ENCODE assay signal across 18 mouse cellular contexts in genomic region chr14:20422257-20422656, GRCm38 (mm10). TPM values are rescaled to one million over a fixed set of nuclear protein-coding genes. Genes with fewer than 3 reads are reported as not detected.
A peak's percentile ranks its signal among the peaks of the same experiment; 100 is the strongest.
DNase-seq lines count a peak whose midpoint lies in the region; ATAC-seq lines count a peak whose summit lies in the region.
"Had no signal": no experiment of that assay in that cellular context is flagged by ENCODE, and none has a peak within 500 bp of the region (broad histone marks: within the 10 kb centered on the region; RNA-seq: fewer than 3 reads in every experiment).

No protein-coding gene starts in this region.

- no peaks in the 10 kb centered on the region for H3K4me1 ChIP-seq in forebrain, embryonic 14.5 days (ENCODE audit: control insufficient read depth, insufficient read depth, low read length)
- peaks cover 4% of the 10 kb centered on the region; the same call in 1 of the 2 replicates for H3K4me1 ChIP-seq in forebrain, embryonic 13.5 days
- no peaks in the 10 kb centered on the region for H3K4me1 ChIP-seq in kidney, embryonic 15.5 days
- H3K4me1 ChIP-seq in intestine, embryonic 15.5 days (replicated peaks): no peaks in the 10 kb centered on the region
- H3K4me1 ChIP-seq: hindbrain, embryonic 15.5 days; limb, embryonic 15.5 days; midbrain, embryonic 13.5 days had no signal

- DNase-seq in forebrain, embryonic 14.5 days (ENCODE audit: low spot score): peak; percentile 2
- peak; percentile 27 for DNase-seq in kidney, postnatal 10 days
- DNase-seq in spleen, postnatal 36 days (ENCODE audit: low spot score in 2 of 2): peak; percentile 15 to 27
- DNase-seq in spleen, adult 12 weeks (ENCODE audit: low spot score): no peak
- DNase-seq in urinary bladder, postnatal 25 days (ENCODE audit: low spot score): no peak
- DNase-seq: cerebellum, adult 8-10 months; gastrocnemius, adult 2 months; liver, postnatal 0 days; retina, postnatal 1 day; thymus, postnatal 36 days had no signal

- no peaks in the 10 kb centered on the region for H3K27me3 ChIP-seq in forebrain, embryonic 14.5 days (replicated peaks; ENCODE audit: control insufficient read depth, insufficient read depth, low read length)
- no peaks in the 10 kb centered on the region for H3K27me3 ChIP-seq in forebrain, embryonic 13.5 days
- H3K27me3 ChIP-seq in kidney, embryonic 15.5 days: no peaks in the 10 kb centered on the region
- no peaks in the 10 kb centered on the region for H3K27me3 ChIP-seq in intestine, embryonic 15.5 days (replicated peaks)
- H3K27me3 ChIP-seq: hindbrain, embryonic 15.5 days; limb, embryonic 15.5 days; midbrain, embryonic 13.5 days had no signal

- ATAC-seq in forebrain, embryonic 14.5 days: no peak
- no peak for ATAC-seq in forebrain, embryonic 13.5 days
- ATAC-seq in kidney, embryonic 15.5 days (replicated peaks; ENCODE audit: low FRiP score): no peak
- no peak for ATAC-seq in intestine, embryonic 15.5 days
- ATAC-seq: forebrain, embryonic 16.5 days; liver, postnatal 0 days; midbrain, embryonic 13.5 days had no signal

- no peaks in the 10 kb centered on the region for H3K36me3 ChIP-seq in forebrain, embryonic 14.5 days (ENCODE audit: control insufficient read depth, insufficient read depth, low read length)
- H3K36me3 ChIP-seq in forebrain, embryonic 13.5 days (ENCODE audit: poor library complexity, severe bottlenecking): no peaks in the 10 kb centered on the region
- no peaks in the 10 kb centered on the region for H3K36me3 ChIP-seq in kidney, embryonic 15.5 days
- H3K36me3 ChIP-seq in intestine, embryonic 15.5 days: no peaks in the 10 kb centered on the region
- H3K36me3 ChIP-seq: hindbrain, embryonic 15.5 days; limb, embryonic 15.5 days; midbrain, embryonic 13.5 days had no signal

- H3K9ac ChIP-seq in forebrain, embryonic 14.5 days (ENCODE audit: low read length): no peak overlapping the region
- no peak overlapping the region for H3K9ac ChIP-seq in forebrain, embryonic 13.5 days
- no peak overlapping the region for H3K9ac ChIP-seq in kidney, embryonic 15.5 days
- H3K9ac ChIP-seq in intestine, embryonic 15.5 days: no peak overlapping the region
- H3K9ac ChIP-seq: hindbrain, embryonic 15.5 days; limb, embryonic 15.5 days; liver, postnatal 0 days; midbrain, embryonic 13.5 days had no signal

- no peak overlapping the region for H3K27ac ChIP-seq in forebrain, embryonic 14.5 days (ENCODE audit: low read depth, low read length)
- H3K27ac ChIP-seq in forebrain, embryonic 13.5 days: no peak overlapping the region
- no peak overlapping the region for H3K27ac ChIP-seq in kidney, embryonic 15.5 days
- no peak overlapping the region for H3K27ac ChIP-seq in intestine, embryonic 15.5 days
- H3K27ac ChIP-seq: gastrocnemius, adult 2 months; hindbrain, embryonic 15.5 days; limb, embryonic 15.5 days; midbrain, embryonic 13.5 days had no signal

- no peak overlapping the region for H3K4me3 ChIP-seq in forebrain, embryonic 14.5 days (ENCODE audit: low read depth, low read length)
- no peak overlapping the region for H3K4me3 ChIP-seq in forebrain, embryonic 13.5 days
- H3K4me3 ChIP-seq in kidney, embryonic 15.5 days (replicated peaks): no peak overlapping the region
- no peak overlapping the region for H3K4me3 ChIP-seq in intestine, embryonic 15.5 days (replicated peaks)
- H3K4me3 ChIP-seq: gastrocnemius, adult 2 months; hindbrain, embryonic 15.5 days; limb, embryonic 15.5 days; midbrain, embryonic 13.5 days; myocyte had no signal

- no peaks in the 10 kb centered on the region for H3K9me3 ChIP-seq in forebrain, embryonic 14.5 days (replicated peaks; ENCODE audit: control insufficient read depth, low read length)
- no peaks in the 10 kb centered on the region for H3K9me3 ChIP-seq in forebrain, embryonic 13.5 days (replicated peaks)
- H3K9me3 ChIP-seq in kidney, embryonic 15.5 days (replicated peaks): no peaks in the 10 kb centered on the region
- H3K9me3 ChIP-seq in intestine, embryonic 15.5 days: no peaks in the 10 kb centered on the region
- H3K9me3 ChIP-seq: hindbrain, embryonic 15.5 days; limb, embryonic 15.5 days; midbrain, embryonic 13.5 days had no signal

- H3K4me2 ChIP-seq in forebrain, embryonic 14.5 days (ENCODE audit: low read length): no peak overlapping the region
- no peak overlapping the region for H3K4me2 ChIP-seq in forebrain, embryonic 13.5 days
- H3K4me2 ChIP-seq in kidney, embryonic 15.5 days: no peak overlapping the region
- no peak overlapping the region for H3K4me2 ChIP-seq in intestine, embryonic 15.5 days (replicated peaks)
- H3K4me2 ChIP-seq: hindbrain, embryonic 15.5 days; limb, embryonic 15.5 days; midbrain, embryonic 13.5 days had no signal

- 82% methylated on average over 7 of the region's 7 CpGs for WGBS in forebrain, embryonic 14.5 days
- 78% methylated on average over 7 of the region's 7 CpGs for WGBS in forebrain, embryonic 13.5 days
- WGBS in kidney, embryonic 15.5 days: 77% methylated on average over 7 of the region's 7 CpGs
- WGBS in intestine, embryonic 15.5 days: 76% methylated on average over 7 of the region's 7 CpGs

RNA-seq across cellular contexts. Expression of gene Mrps16, which starts 28.8 kb away (rescaled TPM):
- polyA plus RNA-seq in forebrain, embryonic 14.5 days (2014; fragmentation: Nextera tagmentation; extraction: Ambion mirVana): 68.4 and 72.3 TPM in 2 replicates
- polyA plus RNA-seq in forebrain, embryonic 13.5 days (2015; fragmentation: Nextera tagmentation; extraction: Ambion mirVana): 60.1 and 61.1 TPM in 2 replicates
- polyA plus RNA-seq in kidney, embryonic 15.5 days (2015; fragmentation: Nextera tagmentation; extraction: Ambion mirVana): 96.5 and 97.3 TPM in 2 replicates
- 97.9 and 100 TPM in 2 replicates for polyA plus RNA-seq in intestine, embryonic 15.5 days (2015; fragmentation: Nextera tagmentation; extraction: Ambion mirVana)

RNA-seq across cellular contexts. Expression of gene Cfap70, which starts 29.8 kb away (rescaled TPM):
- 0.98 and 2.7 TPM in 2 replicates for polyA plus RNA-seq in forebrain, embryonic 14.5 days (2014; fragmentation: Nextera tagmentation; extraction: Ambion mirVana)
- 0.45 and 1.6 TPM in 2 replicates for polyA plus RNA-seq in forebrain, embryonic 13.5 days (2015; fragmentation: Nextera tagmentation; extraction: Ambion mirVana)
- polyA plus RNA-seq in kidney, embryonic 15.5 days (2015; fragmentation: Nextera tagmentation; extraction: Ambion mirVana): 0.50 and 0.82 TPM in 2 replicates
- 0.18 and 0.28 TPM in 2 replicates for polyA plus RNA-seq in intestine, embryonic 15.5 days (2015; fragmentation: Nextera tagmentation; extraction: Ambion mirVana)
- polyA plus RNA-seq: myocyte had no signal

RNA-seq across cellular contexts. Expression of gene Dnajc9, which starts 33.5 kb away (rescaled TPM):
- 140 and 165 TPM in 2 replicates for polyA plus RNA-seq in forebrain, embryonic 14.5 days (2014; fragmentation: Nextera tagmentation; extraction: Ambion mirVana)
- polyA plus RNA-seq in forebrain, embryonic 13.5 days (2015; fragmentation: Nextera tagmentation; extraction: Ambion mirVana): 270 and 277 TPM in 2 replicates
- 180 and 183 TPM in 2 replicates for polyA plus RNA-seq in kidney, embryonic 15.5 days (2015; fragmentation: Nextera tagmentation; extraction: Ambion mirVana)
- polyA plus RNA-seq in intestine, embryonic 15.5 days (2015; fragmentation: Nextera tagmentation; extraction: Ambion mirVana): 128 and 134 TPM in 2 replicates

RNA-seq across cellular contexts. Expression of gene Anxa7, which starts 57.7 kb away (rescaled TPM):
- polyA plus RNA-seq in forebrain, embryonic 14.5 days (2014; fragmentation: Nextera tagmentation; extraction: Ambion mirVana): 12.3 and 14.8 TPM in 2 replicates
- polyA plus RNA-seq in forebrain, embryonic 13.5 days (2015; fragmentation: Nextera tagmentation; extraction: Ambion mirVana): 8.5 and 9.9 TPM in 2 replicates
- polyA plus RNA-seq in kidney, embryonic 15.5 days (2015; fragmentation: Nextera tagmentation; extraction: Ambion mirVana): 38.3 and 39.9 TPM in 2 replicates
- 45.5 and 47.0 TPM in 2 replicates for polyA plus RNA-seq in intestine, embryonic 15.5 days (2015; fragmentation: Nextera tagmentation; extraction: Ambion mirVana)

Comparison
In these comparisons a context has a peak if more than half of its experiments do, and no peak if none do; other contexts are left out.
1. DNase-seq: peak in forebrain, embryonic 14.5 days (single experiment), kidney, postnatal 10 days (single experiment) and spleen, postnatal 36 days (2 of 2); none in spleen, adult 12 weeks (single experiment) and urinary bladder, postnatal 25 days (single experiment).